Mouse (Mus musculus) stomach, postnatal 0 days (tissue): ENCODE results near the gene Lin37. TPM values are rescaled to one million over a fixed set of nuclear protein-coding genes. Genes with fewer than 3 reads are reported as not detected.

Experiments used
- ATAC-seq: fragments of 200-750 bp; cut with Nextera tagmentation; 2 replicates; pipeline ENCODE4 v1.8.0; 2017; ENCODE audit not compliant: low FRiP score, low TSS enrichment
- DNase-seq: peaks from one replicate; pipeline ENCODE4 v3.0.0-alpha.2; 2016; ENCODE audit warnings: low spot score
- H3K27ac ChIP-seq: fragments of 300-500 bp; sonication (generic); replicated peaks from 2 replicates; pipeline ENCODE4 v1.5.1; 2014; ENCODE audit warnings: mild to moderate bottlenecking, control low read depth
- H3K27me3 ChIP-seq: fragments of 300-500 bp; sonication (generic); 2 replicates; pipeline ENCODE4 v1.6.1; 2014; ENCODE audit warnings: low read length; ENCODE audit not compliant: control insufficient read depth, insufficient read depth
- H3K36me3 ChIP-seq: fragments of 300-500 bp; sonication (generic); 2 replicates; pipeline ENCODE4 v1.6.1; 2014; ENCODE audit warnings: low read length, mixed read lengths; ENCODE audit not compliant: control insufficient read depth, insufficient read depth
- H3K4me1 ChIP-seq: fragments of 300-500 bp; sonication (generic); replicated peaks from 2 replicates; pipeline ENCODE4 v1.6.1; 2014; ENCODE audit warnings: antibody characterized with exemption; ENCODE audit not compliant: control insufficient read depth, insufficient read depth
- H3K4me2 ChIP-seq: fragments of 300-500 bp; sonication (generic); replicated peaks from 2 replicates; pipeline ENCODE4 v1.6.1; 2014; ENCODE audit warnings: low read depth, mild to moderate bottlenecking, control low read depth, moderate library complexity
- H3K4me3 ChIP-seq: fragments of 300-500 bp; sonication (generic); 2 replicates; pipeline ENCODE4 v1.5.1; 2014; ENCODE audit warnings: low read depth, low read length, control low read depth
- H3K9ac ChIP-seq: fragments of 300-500 bp; sonication (generic); 2 replicates; pipeline ENCODE4 v1.6.1; 2014; ENCODE audit warnings: mild to moderate bottlenecking, low read length, control low read depth, mixed read lengths
- H3K9me3 ChIP-seq: fragments of 300-500 bp; sonication (generic); 2 replicates; pipeline ENCODE4 v1.6.1; 2016; ENCODE audit warnings: low read length; ENCODE audit not compliant: control insufficient read depth
- CTCF ChIP-seq: IDR thresholded peaks from 2 replicates; pipeline ENCODE4 v1.5.1; 2016; ENCODE audit warnings: antibody characterized with exemption, low read depth, mild to moderate bottlenecking, moderate library complexity
- EP300 ChIP-seq: optimal IDR thresholded peaks from 2 replicates; pipeline ENCODE3; 2016; ENCODE audit warnings: antibody characterized with exemption
- WGBS: fragments of 180-500 bp; shearing (Covaris S2); extraction: QIAGEN DNeasy Blood & Tissue Kit; methylation state at CpG from one replicate; pipeline ENCODE4 v1.1.7; 2014; 5-methylcytosine and 5-hydroxymethylcytosine counted together
- polyA plus RNA-seq: library from polyadenylated mRNA; unstranded; fragments of >200 nt; fragmentation: Nextera tagmentation; extraction: Ambion mirVana; gene quantifications from 2 replicates; pipeline ENCODE4 v1.2.1, GENCODE M21; 2015

Gene Lin37
- polyA plus RNA-seq, 1 experiment from 2014 or later, result 30.2 TPM

DNA sequence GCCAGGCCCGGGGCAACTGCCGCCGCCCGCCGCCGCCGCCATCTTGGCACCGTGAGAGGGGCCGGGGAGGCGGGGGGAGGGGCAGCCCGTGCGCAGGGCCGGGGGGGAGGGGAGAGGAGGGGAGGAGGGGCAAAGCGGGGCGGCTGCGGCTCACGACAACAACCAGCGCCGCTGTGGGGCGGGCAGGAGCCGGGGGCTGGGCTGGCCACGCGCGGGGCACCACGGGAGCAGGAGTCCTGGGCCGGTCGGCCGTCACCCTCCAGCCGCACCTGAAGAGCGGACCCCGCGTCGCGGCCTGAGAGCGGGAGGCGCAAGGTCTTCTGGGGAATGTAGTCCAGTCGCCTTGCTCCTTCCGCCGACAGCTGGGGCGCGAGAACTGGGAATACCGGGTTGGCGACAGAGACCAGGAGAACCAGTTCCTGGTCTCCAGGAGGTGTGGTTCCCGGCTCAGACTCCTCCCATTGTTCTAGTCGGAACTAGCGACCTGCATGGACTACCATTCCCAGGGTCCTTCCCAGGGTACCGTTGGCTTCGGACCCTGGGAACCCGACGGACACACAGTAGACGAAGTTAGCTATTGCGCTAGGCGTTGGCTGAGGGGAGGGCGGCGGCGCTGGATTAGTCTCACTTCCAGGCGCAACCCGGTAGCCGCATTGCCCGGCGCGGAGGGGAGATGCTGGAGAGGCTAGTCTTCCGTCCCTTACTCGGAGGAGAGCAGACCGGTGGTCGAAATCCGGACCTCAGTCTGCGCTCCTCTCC lies 29.2 kb upstream of the Lin37 start, which contains the start of gene Kmt2b:
Gene Kmt2b, minus strand, starts transcription at position 51 of the 759 bp plus-strand sequence.
- WGBS, result under 1% methylated on average over 50 of the region's 68 CpGs
- peaks cover 3% of the 10 kb centered on the region; the same call in 1 of the 2 replicates for H3K4me1 ChIP-seq
- H3K9ac ChIP-seq, result peak within 1 kb of the TSS; percentile 98
- peak within 1 kb of the TSS; percentile 94 for H3K4me3 ChIP-seq
- no peaks in the 10 kb centered on the region for H3K27me3 ChIP-seq
- DNase-seq (peak; percentile 99), ATAC-seq (peak; percentile 96)
- no peaks in the 10 kb centered on the region for H3K9me3 ChIP-seq
- H3K4me2 ChIP-seq, result peak within 1 kb of the TSS; percentile 90
- peaks cover 14% of the 10 kb centered on the region for H3K36me3 ChIP-seq
- H3K27ac ChIP-seq, result peak within 1 kb of the TSS; percentile 93
- TF ChIP-seq EP300, result peak; percentile 81
- no peak for TF ChIP-seq CTCF

DNA sequence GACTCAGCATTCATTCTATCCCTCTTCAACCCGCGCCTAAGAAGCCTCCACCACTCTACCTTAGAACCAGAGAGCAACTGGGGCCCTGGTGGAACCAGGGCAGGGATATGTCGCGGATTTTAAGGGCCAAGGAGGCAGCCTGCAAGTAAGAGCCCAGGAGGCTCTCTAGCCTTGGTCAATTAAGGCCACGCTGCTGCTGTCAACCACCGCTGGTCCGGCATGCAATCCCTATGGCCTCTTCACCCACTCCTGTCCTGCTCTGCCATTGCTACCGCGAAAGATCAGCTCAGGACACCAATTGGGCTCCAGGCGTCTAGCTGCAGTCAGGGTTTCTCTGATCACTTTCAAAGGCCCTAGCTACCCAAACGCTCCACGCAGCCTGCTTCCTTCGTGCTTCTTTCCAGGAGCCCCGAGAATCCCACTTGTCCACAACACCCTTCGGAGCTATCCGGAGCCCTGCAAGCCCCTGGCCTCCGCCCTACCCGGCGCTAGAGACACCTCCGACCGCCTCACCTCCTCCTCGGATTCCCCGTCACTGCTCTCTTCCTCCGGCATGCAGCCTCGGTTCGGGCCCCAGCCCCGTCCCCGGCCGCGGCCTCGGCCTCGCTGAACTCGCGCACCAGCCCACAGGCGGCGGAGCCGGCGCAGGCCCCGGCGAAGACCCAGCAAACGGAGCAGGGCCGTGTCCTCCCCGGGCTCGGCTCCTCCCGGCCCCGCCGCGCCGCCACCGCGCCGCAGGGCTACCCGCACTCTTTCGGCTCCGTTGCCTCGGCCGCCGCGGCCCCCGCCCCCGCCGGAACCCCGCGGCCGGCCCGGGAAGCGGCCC lies 28.4 kb upstream of the Lin37 start:
- no peaks in the 10 kb centered on the region for H3K27me3 ChIP-seq
- under 1% methylated on average over 51 of the region's 67 CpGs for WGBS
- H3K9me3 ChIP-seq, result no peaks in the 10 kb centered on the region
- peak overlapping the region; percentile 98 for H3K9ac ChIP-seq
- peaks cover 3% of the 10 kb centered on the region; the same call in 1 of the 2 replicates for H3K4me1 ChIP-seq
- no peak for TF ChIP-seq EP300
- no peak for TF ChIP-seq CTCF
- peak overlapping the region; percentile 93 for H3K27ac ChIP-seq
- peaks cover 20% of the 10 kb centered on the region for H3K36me3 ChIP-seq
- peak overlapping the region; percentile 94 for H3K4me3 ChIP-seq
- H3K4me2 ChIP-seq, result peak overlapping the region; percentile 90
- DNase-seq (peak; percentile 65), ATAC-seq (peak; percentile 10)

DNA sequence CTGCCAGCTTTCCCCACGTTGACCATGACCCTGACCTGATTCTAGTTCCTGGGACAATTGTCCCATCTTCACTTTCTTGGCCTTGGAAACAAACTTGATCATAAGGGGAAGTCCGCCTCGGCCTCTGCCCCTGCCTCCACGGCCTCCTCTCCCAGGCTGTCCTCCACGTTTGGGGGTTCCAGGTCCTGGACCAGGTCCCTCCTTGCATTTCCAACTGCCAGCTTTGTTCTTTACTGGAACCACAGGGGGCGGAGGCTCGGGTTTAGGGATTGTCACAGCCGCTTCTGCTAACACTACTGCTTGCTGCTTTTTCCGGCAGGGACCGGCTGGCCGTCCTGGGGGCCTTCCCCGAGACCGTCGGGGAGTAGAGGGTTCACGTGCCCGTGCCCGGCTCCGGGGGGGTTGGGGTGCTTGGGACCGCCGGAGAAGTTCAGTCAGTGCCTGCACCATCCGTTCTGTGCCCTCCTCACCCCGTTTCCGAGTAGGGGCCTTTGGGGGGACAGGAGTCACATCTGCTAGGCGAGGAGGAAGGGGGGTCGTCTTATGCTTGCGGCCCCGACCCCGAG lies 26.9 kb upstream of the Lin37 start:
- H3K36me3 ChIP-seq, result peaks cover 33% of the 10 kb centered on the region
- no peak overlapping the region for H3K4me2 ChIP-seq
- H3K27ac ChIP-seq, result no peak overlapping the region
- H3K4me3 ChIP-seq, result no peak overlapping the region
- WGBS, result 88% methylated on average over 28 of the region's 28 CpGs
- ATAC-seq (no peak), DNase-seq (no peak)
- H3K9me3 ChIP-seq, result no peaks in the 10 kb centered on the region
- H3K4me1 ChIP-seq, result peaks cover 3% of the 10 kb centered on the region; the same call in 1 of the 2 replicates
- no peaks in the 10 kb centered on the region for H3K27me3 ChIP-seq
- TF ChIP-seq EP300 (no peak), CTCF (no peak)
- H3K9ac ChIP-seq, result peak overlapping the region; percentile 98

DNA sequence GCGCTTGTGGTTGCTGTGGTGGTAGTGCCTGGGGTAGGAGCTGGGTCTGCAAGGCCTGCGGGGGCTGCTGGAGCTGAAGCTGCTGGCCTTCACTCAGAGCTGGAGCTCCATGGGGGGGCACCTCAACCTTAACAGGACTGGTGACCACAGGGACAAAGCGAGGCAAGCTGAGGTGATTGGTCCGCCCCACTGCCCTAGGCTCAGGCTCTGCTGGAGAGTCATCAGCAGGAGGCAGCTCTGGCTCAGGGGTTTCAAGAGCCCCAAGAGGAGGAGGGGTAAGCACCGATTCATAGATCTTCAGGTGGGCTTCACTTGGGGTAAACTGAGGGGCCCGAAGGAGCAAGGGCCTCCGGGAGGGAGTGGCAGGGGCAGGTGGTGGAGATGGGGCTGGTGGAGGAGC lies 25.5 kb upstream of the Lin37 start:
- Histone ChIP-seq H3K36me3 (peaks cover 43% of the 10 kb centered on the region), H3K27ac (no peak overlapping the region), H3K4me1 (peaks cover 3% of the 10 kb centered on the region; the same call in 1 of the 2 replicates), H3K9me3 (no peaks in the 10 kb centered on the region), H3K27me3 (no peaks in the 10 kb centered on the region), H3K4me2 (no peak overlapping the region), H3K9ac (no peak overlapping the region), H3K4me3 (no peak overlapping the region)
- no peak for TF ChIP-seq EP300
- TF ChIP-seq CTCF, result no peak
- WGBS, result 99% methylated on average over 7 of the region's 7 CpGs
- DNase-seq, result no peak
- no peak for ATAC-seq

DNA sequence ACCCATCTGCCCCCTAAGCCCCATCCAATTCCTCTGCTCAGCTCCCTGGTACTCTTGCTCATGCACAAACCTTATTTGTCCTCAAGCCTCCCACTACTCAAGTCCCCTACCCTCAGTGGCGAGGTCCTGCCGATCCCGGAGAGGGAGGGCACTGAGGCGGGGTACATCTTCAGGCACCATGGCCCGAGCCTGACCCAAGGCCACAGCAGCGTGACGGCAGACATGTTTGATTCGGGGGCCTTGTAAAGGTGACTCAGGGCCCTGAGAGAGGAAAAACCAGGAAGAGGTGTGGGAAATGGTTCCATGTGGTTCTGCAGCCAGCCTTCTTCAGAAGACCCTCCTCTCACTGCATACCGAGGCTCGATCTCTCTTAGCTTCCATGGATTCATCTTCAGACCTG lies 24.7 kb upstream of the Lin37 start:
- H3K27ac ChIP-seq, result no peak overlapping the region
- DNase-seq (no peak), ATAC-seq (no peak)
- H3K4me2 ChIP-seq, result no peak overlapping the region
- no peaks in the 10 kb centered on the region for H3K9me3 ChIP-seq
- H3K9ac ChIP-seq, result no peak overlapping the region
- TF ChIP-seq CTCF (no peak), EP300 (no peak)
- H3K4me1 ChIP-seq, result 0 out of 2 replicates have a peak, but pooled peaks cover 3% of the 10 kb centered on the region
- no peak overlapping the region for H3K4me3 ChIP-seq
- H3K27me3 ChIP-seq, result no peaks in the 10 kb centered on the region
- 93% methylated on average over 10 of the region's 10 CpGs for WGBS
- H3K36me3 ChIP-seq, result peaks cover 52% of the 10 kb centered on the region
